Mouse (Mus musculus) liver, adult 2 months (tissue): ENCODE measurements at regions not wholly inside any gene's neighbourhood (a gene's known extent, or its start where the extent isn't known, plus 50 kb on each side); places are given as distances from the start of the nearest gene placed in this dataset.

Experiments
- CTCF ChIP-seq: fragments of 200-500 bp; IDR thresholded peaks from 2 replicates; pipeline ENCODE4 v1.5.1; 2011; ENCODE audit warnings: low read depth, low read length, control low read depth
- POLR2A ChIP-seq: fragments of 200-500 bp; IDR thresholded peaks from 2 replicates; pipeline ENCODE4 v1.6.1; 2011; ENCODE audit warnings: low read length, control low read depth; ENCODE audit not compliant: insufficient read depth; ENCODE audit errors: extremely low read depth

- TF ChIP-seq CTCF (peak; percentile 14; the same call in 1 of the 2 replicates), POLR2A (no peak)
These were observed 136.4 kb downstream of the Atp23 start for GRCm38 (mm10) chr10:126764740-126765139.
